Mouse (Mus musculus) heart, adult 8-10 months (tissue): ENCODE results near the gene Cnksr2. TPM values are rescaled to one million over a fixed set of nuclear protein-coding genes. Genes with fewer than 3 reads are reported as not detected.
A peak's percentile ranks its signal among the peaks of the same experiment; 100 is the strongest.

Experiments used
- DNase-seq: peaks from one replicate; pipeline ENCODE4 v3.0.0; 2022; ENCODE audit warnings: low spot score
- total RNA-seq, 4 experiments: library from RNA; stranded (reverse); gene quantifications; 2 replicates each; pipeline ENCODE4 v1.2.4; 2022

Cnksr2 gene
- under 1 TPM; 0.13 to 0.22 (median 0.20) TPM for total RNA-seq

- no peak for DNase-seq
Measured at GRCm38 (mm10) chrX:158043057-158043843, at the start of gene Cnksr2. TSS of gene Cnksr2 (minus strand) at chrX:158043294.

GRCm38 (mm10) chrX:158043844-158044140, 698 bp upstream of the Cnksr2 start:
- DNase-seq: no peak

GRCm38 (mm10) chrX:158042255-158043056, 638 bp downstream of the Cnksr2 start:
- no peak for DNase-seq

GRCm38 (mm10) chrX:158041703-158042102, 1.4 kb downstream of the Cnksr2 start:
- no peak for DNase-seq

DNA sequence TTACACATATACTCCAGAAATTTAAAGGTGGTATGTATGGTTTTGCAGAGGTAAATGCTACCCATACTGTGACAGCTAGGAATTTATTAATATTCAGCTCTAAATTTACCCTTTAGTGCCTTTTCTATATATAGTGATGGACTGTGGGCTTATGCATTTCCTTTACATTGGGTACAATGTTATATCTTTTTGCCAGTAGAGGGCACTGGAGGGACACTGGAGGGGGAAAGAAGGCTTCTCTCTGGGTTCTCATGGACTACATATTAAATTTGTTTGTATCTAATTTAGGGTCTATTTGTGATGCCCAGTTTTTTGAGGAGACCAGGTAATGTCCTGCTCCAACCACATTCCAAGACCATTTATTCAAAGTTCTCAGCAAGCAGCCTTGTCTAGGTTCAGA, 91.4 kb downstream of the Cnksr2 start:
- no peak for DNase-seq

DNA sequence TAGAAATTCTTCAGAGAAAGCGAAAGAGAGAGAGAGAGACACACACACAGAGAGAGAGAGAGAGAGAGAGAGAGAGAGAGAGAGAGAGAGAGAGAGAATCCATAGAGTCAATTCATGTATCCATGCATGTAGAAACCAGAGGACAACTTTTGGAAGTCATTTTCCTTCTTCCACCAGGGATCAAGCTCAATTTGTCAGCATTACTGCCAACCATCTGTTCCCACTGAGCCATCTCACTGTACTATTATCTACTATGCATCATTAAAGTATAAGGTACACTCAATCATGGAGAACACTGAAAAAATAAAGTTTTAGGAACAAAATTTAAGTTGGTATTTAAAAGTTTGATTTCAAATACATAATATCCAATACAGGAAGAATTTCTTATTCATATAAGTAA, 93.8 kb downstream of the Cnksr2 start:
- DNase-seq: no peak

DNA sequence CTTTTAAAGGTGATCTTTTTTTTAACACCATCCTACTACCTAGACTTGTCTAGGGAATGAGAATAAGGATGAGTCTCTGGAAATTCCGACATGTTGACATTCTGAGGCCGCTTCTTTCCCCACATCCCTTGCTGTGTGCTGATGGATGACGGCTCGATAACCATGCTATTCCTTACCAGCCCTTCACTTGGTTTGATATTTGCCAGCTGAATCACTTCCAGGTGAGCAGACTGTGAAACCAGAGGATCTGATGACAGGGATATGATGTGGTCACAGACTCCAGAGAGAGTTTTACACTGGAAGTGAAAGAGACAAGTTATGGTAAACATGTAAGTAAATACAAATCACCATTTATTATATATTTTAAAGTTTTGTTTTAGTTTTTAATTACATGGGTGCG, 98.0 kb downstream of the Cnksr2 start:
- DNase-seq: no peak

DNA sequence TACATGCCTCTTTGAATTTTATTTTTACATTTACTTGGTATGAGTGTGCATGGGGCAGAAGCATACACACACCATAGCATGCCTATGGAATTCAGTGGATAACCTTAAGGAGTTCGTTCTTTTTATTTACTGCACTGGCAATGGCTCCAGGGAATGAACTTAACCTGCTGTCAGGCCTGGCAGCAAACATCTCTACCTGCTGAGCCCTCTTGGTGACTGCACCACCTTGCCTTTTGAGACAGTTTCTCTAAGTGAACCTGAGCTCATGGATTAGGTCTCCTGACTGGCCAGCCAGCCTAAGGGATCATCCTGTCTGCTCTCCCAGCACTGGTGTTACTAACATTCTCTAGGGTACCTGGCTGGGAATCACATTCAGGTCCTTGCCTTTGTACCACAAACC, 106.5 kb downstream of the Cnksr2 start:
- no peak for DNase-seq

- no peak for DNase-seq
Measured at GRCm38 (mm10) chrX:157920093-157920492, 123.0 kb downstream of the Cnksr2 start.

DNA sequence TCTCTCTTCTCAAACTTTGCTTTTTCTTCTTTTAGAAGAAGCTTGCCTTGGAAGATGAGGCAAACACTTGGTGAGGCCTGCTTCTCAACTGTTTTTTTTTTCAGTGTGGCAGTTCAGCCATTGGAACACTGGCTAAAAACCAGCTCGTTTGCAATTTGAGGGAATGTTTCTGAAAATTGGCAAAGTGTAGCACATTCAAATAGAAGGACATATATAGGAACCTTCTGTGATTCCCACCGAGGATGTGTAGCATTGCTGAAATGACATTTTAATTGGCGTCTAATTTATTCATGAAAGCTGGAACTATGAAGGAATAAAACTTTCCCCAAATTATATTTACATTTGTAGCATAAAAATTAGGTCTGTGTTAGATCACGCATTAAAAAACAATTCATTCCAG, 213.1 kb downstream of the Cnksr2 start:
- DNase-seq: no peak

GRCm38 (mm10) chrX:157818921-157819260, 224.2 kb downstream of the Cnksr2 start:
- DNase-seq: no peak

DNA sequence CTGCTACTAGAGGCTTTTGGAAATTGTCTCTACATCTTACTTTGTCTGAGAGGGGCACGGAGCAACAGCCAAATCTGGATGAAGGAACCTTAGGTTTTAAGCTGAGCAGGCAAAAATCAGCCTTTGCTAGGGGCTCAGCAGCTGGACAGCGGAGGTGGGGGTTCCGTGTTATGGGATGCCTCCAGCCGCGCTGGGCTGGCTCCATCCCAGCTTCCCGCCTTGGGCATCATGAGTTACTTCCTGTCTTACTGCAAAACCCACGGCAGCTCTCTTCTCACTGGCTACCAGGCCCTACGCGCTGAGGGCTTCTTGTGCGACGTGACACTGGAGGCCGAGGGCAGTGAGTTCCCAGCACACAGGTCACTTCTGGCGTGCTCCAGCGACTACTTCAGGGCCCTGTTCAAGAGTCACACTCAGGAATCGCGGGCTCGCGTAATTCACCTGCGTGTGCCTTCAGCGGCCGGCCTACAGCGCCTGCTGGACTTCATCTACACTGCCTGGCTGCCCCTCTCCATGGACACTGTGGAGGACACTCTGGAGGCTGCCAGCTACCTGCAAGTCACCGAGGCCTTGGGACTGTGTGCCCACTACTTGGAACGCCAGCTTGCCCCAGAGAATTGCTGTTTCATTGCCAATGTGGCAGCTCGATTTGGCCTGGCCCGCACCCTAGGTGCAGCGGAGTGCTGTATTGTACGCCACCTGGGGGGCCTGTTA, 224.7 kb downstream of the Cnksr2 start, which contains the start of gene Klhl34:
Gene Klhl34, plus strand, starts transcription at position 229 of the 714 bp plus-strand sequence.
- no peak for DNase-seq

- DNase-seq: peak; percentile 4
Measured at GRCm38 (mm10) chrX:157817571-157818206, 225.4 kb downstream of the Cnksr2 start.

- DNase-seq: no peak
Measured at GRCm38 (mm10) chrX:157809721-157810120, 233.4 kb downstream of the Cnksr2 start.

DNA sequence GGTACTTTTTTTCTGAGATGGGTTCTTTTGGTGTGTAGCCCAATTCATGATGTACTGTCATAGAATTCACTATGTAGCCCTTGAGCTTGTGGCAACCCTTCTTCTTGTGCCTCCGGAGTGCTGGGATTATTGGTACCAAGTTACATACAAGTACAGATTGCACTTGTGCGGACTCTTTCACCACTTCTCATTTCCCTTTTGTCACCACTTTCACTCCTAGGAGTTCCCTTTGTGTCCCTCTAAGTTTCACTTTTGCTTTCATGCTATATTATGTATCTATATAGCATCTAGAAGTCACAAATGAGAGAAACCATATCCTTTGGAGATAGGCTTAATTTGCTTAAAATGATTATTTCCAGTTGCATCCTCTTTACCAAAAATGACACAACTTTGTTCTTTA, 241.4 kb downstream of the Cnksr2 start:
- DNase-seq: no peak

Other genes starting within 250 kb of the Cnksr2 start
- 10 to 100 TPM in 2 of 4 experiments, 1 to 10 TPM in 2; 6.8 to 10.7 (median 10.0) TPM for gene Klhl34, start 224.9 kb downstream of the Cnksr2 start, total RNA-seq